Mouse (Mus musculus): ENCODE measurements around the gene Gbf1. TPM values are rescaled to one million over a fixed set of nuclear protein-coding genes. Genes with fewer than 3 reads are reported as not detected.
"Not testable (repeated sequence)": the region's sequence is repeated elsewhere in the genome, so short reads cannot be mapped to it uniquely, and the experiment has no call there.

The Gbf1 gene
- total RNA-seq, 2 experiments from 2014 or later = 90.1 to 95.4 TPM

DNA sequence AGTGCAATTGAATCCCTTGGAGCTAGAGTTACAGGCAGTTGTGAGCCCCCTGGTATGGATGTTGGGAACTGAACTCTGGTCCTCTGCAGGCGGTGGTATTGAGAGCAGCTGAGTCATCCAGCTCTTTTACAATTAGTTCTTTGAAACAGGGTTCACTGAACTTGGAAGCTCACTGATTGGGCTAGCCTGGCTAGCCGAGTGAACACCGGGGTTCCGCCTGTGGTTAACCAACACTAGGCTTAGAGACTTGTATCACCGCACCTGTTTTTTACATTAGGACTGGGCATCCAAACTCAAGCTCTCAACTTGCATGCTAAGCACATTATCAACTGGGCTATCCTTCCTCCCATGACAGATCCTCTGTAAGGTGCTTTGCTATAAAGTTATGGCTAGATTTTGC lies 46.6 kb downstream of the Gbf1 start:
- no peak for DNase-seq (ENCODE audit: extremely low spot score in 1 of 2, low spot score in 2 of 2)
- Histone ChIP-seq H3K27ac (no peak overlapping the region), H3K4me3 (no peak overlapping the region)
- intact Hi-C loops (cut with DNase I) = no loop called here
- no peak for TF ChIP-seq CTCF (IDR thresholded peaks at IDR 0.05)

DNA sequence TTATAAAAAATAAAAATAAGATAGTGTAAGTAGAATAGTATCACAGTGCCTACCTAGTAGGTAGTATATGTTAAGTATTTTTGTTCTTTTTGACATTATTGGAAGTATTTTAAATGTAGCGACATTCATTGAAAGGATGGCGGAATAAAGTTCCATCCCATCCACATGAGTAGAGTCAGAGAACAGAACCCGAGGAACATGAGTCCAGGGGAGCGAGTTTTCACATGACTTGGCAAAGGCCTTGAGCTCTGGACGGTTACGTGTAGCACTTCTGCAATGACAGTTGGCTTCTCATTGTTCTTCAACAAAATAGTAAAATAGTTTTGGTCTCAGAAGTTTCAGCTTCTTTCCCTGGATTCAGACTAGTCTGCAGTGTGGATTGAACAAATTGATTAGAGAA lies 51.9 kb downstream of the Gbf1 start:
- Histone ChIP-seq H3K4me3 (no peak overlapping the region), H3K27ac (no peak overlapping the region)
- no peak for DNase-seq (ENCODE audit: extremely low spot score in 1 of 2, low spot score in 2 of 2)
- intact Hi-C loops (cut with DNase I) = no loop called here
- no peak for TF ChIP-seq CTCF (IDR thresholded peaks at IDR 0.05)

DNA sequence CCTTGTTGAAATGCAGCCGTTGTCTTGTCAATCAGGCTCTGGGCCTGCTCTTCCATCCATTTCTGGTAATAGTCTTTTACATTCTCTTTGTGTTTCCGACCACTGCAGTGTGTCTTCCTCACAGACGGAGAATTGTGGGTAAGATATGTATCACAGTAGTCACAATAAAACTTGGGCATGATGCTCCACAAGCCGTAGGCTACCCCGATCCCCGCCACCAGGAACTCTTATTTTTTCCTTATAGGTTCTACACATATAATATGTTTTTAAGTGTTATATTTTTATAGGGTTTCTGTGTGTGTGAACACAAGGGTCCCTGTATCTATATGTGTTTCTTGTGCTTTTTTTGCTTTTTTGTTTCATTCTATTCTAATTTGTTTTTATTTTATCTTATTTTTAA lies 53.4 kb downstream of the Gbf1 start:
- no peak overlapping the region for H3K27ac ChIP-seq
- no peak for TF ChIP-seq CTCF (IDR thresholded peaks at IDR 0.05)
- no peak overlapping the region for H3K4me3 ChIP-seq
- no peak for DNase-seq (ENCODE audit: extremely low spot score in 1 of 2, low spot score in 2 of 2)
- intact Hi-C loops (cut with DNase I) = no loop called here

DNA sequence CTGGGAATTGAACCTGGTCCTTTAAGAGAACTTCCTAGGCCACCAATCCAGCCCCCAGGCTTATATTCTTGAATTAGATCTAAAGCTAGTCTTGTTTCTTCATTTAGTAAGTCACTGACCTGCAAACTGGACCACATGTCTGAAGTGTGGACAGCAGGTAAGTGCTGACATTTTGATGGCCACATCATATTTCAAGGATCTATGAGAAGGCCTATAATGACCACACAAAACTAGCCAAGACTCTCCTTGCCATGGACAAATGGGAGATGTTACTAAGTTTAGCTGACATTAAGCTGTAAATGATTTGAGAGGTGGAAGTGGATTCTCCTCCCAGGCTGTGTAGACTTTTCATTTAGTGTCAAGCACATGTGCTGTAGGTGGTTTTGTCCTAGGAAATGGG lies 58.6 kb downstream of the Gbf1 start:
- no peak for DNase-seq (ENCODE audit: extremely low spot score in 1 of 2, low spot score in 2 of 2)
- intact Hi-C loops (cut with DNase I) = no loop called here
- no peak overlapping the region for H3K4me3 ChIP-seq
- TF ChIP-seq CTCF (IDR thresholded peaks at IDR 0.05) = no peak
- no peak overlapping the region for H3K27ac ChIP-seq

DNA sequence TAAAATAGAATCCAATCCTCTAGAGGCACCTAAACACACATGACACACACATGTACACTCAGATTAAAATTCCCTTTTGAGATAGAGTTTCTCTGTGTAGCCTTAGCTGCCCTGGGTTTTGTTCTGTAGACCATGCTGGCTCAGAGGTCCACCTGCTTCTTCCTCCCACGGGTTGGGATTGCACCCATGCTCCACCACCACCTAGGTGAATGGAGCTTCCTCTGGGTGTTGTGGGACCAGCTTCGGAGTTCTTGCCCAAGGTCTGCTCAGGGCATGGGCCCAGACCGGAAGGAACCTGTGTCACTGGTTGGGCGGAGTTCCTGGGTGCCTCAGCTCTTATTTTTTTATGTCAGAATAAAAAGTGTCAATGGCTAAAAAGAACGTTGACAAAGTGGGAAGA lies 62.2 kb downstream of the Gbf1 start:
- intact Hi-C loops (cut with DNase I) = no loop called here
- TF ChIP-seq CTCF (IDR thresholded peaks at IDR 0.05) = no peak
- DNase-seq (ENCODE audit: extremely low spot score in 1 of 2, low spot score in 2 of 2) = no peak
- no peak overlapping the region for H3K4me3 ChIP-seq
- no peak overlapping the region for H3K27ac ChIP-seq

DNA sequence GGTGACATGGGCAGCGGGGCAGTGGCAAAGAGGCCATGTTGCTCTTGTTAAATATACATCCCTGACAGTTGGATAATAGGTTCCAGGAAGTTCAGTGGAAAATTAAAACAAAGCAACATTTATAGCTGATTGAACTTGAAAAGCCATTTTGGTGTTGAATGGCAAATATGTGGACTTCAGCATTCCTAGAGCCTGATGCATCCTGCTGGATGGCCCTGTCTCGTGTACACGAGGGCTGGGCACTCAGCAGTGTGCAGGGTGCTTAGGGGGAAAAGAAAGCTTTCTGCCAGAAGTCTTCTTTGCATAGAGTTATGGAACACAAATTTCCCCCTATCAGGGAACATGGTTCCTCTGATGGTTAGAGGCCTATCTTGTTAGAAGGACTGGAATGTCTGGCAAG lies 63.1 kb downstream of the Gbf1 start:
- intact Hi-C loops (cut with DNase I) = no loop called here
- no peak overlapping the region for H3K27ac ChIP-seq
- TF ChIP-seq CTCF (IDR thresholded peaks at IDR 0.05) = no peak
- no peak for DNase-seq (ENCODE audit: extremely low spot score in 1 of 2, low spot score in 2 of 2)
- H3K4me3 ChIP-seq = no peak overlapping the region

DNA sequence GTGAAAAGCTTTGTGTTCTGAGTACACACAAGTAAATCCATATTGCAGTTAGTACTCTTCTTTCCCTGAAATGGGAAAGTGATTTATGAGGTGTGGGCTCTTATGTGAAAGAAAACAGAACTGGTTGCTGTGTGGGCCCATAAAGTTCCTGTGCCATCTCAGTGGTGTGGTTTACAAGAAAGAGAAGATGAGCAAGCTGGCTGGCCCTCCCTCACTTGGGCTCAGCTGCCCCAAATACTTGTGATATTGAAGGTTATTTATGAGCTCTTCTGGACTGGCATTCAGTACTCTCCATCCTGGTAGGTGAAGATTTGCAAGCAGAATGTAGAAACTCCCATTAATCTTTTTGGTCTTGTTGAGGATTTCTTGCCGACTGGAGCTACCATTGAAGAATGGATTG lies 64.4 kb downstream of the Gbf1 start:
- intact Hi-C loops (cut with DNase I) = no loop called here
- DNase-seq (ENCODE audit: extremely low spot score in 1 of 2, low spot score in 2 of 2) = no peak
- TF ChIP-seq CTCF (IDR thresholded peaks at IDR 0.05) = no peak
- Histone ChIP-seq H3K4me3 (no peak overlapping the region), H3K27ac (no peak overlapping the region)

DNA sequence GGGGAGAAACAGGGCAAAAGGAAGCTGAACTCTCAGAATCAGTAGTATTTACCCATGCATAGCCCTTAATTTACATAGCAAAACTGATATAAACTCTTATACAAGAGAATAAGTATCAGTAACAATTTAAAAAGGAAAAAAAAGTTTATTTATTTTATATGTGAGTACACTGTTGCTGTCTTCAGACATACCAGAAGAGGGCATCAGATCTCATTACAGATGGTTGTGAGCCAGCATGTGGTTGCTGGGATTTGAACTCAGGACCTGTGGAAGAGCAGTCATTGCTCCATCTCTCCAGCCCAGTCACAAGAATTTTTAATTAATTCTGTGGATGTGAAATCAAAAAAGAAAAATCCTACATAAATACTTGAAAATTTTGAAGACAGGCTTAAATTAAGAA lies 65.0 kb downstream of the Gbf1 start:
- intact Hi-C loops (cut with DNase I); H3K4me3 ChIP-seq; DNase-seq (ENCODE audit: extremely low spot score in 1 of 2, low spot score in 2 of 2); H3K27ac ChIP-seq: not testable (repeated sequence)

DNA sequence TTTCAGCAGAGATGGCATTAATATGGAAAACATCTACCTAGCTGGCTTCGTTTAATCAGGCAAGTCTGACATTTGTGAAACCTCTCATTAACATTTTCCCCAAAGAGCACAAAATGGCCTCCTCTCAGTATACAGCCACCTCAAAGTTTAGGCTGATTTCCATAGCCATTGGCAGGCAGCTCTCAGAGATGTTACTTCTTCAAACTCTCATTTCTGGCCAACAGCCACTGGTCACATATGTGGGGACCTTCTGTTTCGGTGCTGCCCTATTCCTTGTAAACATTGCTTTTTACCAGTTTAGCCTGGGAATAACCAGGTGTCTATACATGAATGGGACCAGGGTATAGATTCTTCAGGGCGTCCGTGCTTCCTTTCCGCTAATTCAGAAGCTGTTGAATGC lies 67.8 kb downstream of the Gbf1 start:
- Histone ChIP-seq H3K4me3 (no peak overlapping the region), H3K27ac (no peak overlapping the region)
- no peak for DNase-seq (ENCODE audit: extremely low spot score in 1 of 2, low spot score in 2 of 2)
- intact Hi-C loops (cut with DNase I) = no loop called here
- TF ChIP-seq CTCF (IDR thresholded peaks at IDR 0.05) = no peak

DNA sequence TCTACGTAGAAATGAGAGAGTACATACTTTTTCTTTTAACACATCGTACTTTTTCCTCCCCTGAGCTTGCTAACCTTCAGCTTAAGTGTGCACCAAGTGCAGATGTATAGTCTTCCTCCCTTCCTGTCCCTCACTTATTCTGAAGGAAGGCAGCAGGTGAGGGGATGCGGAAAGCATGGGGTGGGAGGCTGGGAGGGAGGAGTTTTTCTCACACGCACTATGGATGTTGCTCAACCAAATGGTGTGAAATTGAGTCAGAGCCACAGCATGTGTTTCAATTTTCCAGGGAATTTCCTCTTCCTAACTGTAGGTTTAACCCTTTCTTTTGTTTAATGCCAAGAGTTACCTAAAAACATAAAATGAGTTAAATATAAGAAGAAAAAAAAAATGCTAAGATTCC lies 70.8 kb downstream of the Gbf1 start:
- no peak for TF ChIP-seq CTCF (IDR thresholded peaks at IDR 0.05)
- intact Hi-C loops (cut with DNase I) = loop anchor here (2.0 kb wide), 1 partner anchor 36 kb away; no protein-coding TSS in a partner anchor
- H3K27ac ChIP-seq = no peak overlapping the region

DNA sequence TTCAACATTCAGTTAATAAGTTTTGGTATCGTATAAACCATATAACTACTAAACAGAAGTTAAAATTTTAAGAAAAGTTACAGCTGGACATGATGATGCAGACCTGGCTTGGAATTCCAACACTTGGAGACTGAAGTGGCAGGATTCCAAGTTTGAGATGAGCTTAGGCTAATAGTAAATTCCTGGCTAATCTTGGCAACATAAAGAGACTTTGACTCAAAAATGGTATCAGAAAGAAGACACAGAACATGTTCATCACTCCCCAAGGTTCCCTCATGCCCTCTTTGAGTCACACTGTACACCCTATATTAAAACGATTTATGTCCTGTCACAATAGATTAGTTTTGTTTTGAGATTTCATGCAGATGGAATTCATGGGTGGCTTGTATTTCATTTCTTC lies 72.6 kb downstream of the Gbf1 start:
- Histone ChIP-seq H3K27ac (no peak overlapping the region), H3K4me3 (no peak overlapping the region)
- DNase-seq (ENCODE audit: extremely low spot score in 1 of 2, low spot score in 2 of 2) = no peak
- no peak for TF ChIP-seq CTCF (IDR thresholded peaks at IDR 0.05)
- intact Hi-C loops (cut with DNase I) = no loop called here

More for the DNA sequence above, 70.8 kb downstream of the Gbf1 start:
- H3K4me3 ChIP-seq = no peak overlapping the region
- peak in 1 of 2 experiments; percentile 17 for DNase-seq (ENCODE audit: extremely low spot score in 1 of 2, low spot score in 2 of 2)

DNA sequence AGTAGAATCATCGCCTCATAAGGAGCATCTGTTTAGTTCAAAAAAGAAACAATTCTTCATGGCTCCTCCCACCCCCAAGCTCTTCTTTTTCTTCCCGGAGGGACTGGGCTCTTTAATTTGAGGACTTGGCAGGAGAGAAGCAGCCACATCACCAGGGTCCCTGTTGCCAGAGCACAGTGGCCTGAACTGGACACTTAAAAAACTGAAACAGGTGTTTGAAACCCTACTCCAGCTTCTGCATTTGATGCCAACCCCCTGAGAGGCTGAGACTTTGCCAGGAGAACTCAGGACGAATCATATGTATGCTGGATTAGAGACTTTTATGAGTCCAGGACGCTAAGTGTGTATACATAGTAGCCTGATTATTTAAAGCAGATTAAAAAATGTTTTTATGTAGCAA lies 73.2 kb downstream of the Gbf1 start:
- intact Hi-C loops (cut with DNase I) = no loop called here
- H3K27ac ChIP-seq = no peak overlapping the region
- DNase-seq (ENCODE audit: extremely low spot score in 1 of 2, low spot score in 2 of 2) = no peak
- no peak for TF ChIP-seq CTCF (IDR thresholded peaks at IDR 0.05)
- no peak overlapping the region for H3K4me3 ChIP-seq

DNA sequence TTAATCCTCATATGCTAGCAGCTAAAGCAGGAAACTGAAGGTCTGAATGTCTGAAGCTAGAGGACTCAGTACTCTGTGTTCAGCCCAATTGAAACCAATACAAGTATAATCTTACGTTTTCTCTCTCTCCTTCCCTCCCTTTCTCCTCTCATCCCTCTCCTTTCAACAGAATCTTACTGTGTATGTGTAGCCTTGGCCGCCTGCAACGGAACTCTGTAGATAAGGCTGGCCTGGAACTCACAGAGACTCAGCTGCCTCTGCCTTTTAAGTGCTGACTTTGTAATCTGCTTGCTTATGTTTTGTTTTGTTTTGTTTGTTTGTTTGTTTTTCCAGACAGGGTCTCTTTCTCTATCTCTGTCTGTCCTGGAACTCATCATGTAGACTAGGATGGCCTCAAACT lies 74.0 kb downstream of the Gbf1 start:
- no peak for TF ChIP-seq CTCF (IDR thresholded peaks at IDR 0.05)
- no peak for DNase-seq (ENCODE audit: extremely low spot score in 1 of 2, low spot score in 2 of 2)
- H3K27ac ChIP-seq = no peak overlapping the region
- no peak overlapping the region for H3K4me3 ChIP-seq
- intact Hi-C loops (cut with DNase I) = no loop called here

DNA sequence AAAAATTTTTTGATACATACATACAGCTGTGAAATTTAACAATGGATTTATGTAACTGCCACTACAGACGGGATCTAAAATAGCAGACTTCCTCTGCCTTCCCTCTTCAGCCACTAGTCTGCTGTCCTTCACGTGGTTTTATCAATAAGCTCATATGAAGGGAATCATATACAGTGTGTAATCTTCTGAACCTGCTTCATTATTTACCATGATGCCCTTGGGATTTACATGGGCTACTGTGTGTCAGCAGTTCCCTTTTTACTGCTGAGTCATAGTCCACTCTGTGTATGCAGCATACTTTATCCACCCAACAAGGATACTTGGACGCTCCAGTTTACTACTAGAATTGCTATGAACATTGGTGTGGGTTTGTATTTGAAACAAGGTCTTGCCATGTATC lies 75.0 kb downstream of the Gbf1 start:
- intact Hi-C loops (cut with DNase I) = no loop called here
- Histone ChIP-seq H3K27ac (no peak overlapping the region), H3K4me3 (no peak overlapping the region)
- DNase-seq (ENCODE audit: extremely low spot score in 1 of 2, low spot score in 2 of 2) = no peak
- no peak; the same call in 1 of the 2 replicates for TF ChIP-seq CTCF (IDR thresholded peaks at IDR 0.05)
